Mouse (Mus musculus) heart, adult 18-20 months (tissue): ENCODE data around the gene Myocd. TPM values are rescaled to one million over a fixed set of nuclear protein-coding genes. Genes with fewer than 3 reads are reported as not detected.

Source experiments
- DNase-seq, 2 experiments: peaks; one replicate each; pipeline ENCODE4 v3.0.0; 2021 to 2022; ENCODE audit warnings: mixed read lengths in 1 of 2
- total RNA-seq, 2 experiments: library from RNA; stranded (reverse); gene quantifications; 2 replicates each; pipeline ENCODE4 v1.2.3; 2021

Gene Myocd
- total RNA-seq, 2 experiments from 2014 or later: 65.5 to 66.9 TPM

GRCm38 (mm10) chr11:65142838-65143417, 126.9 kb downstream of the Myocd start:
- DNase-seq: no peak

- no peak for DNase-seq
Measured at GRCm38 (mm10) chr11:65139030-65139429, 130.8 kb downstream of the Myocd start.

- no peak for DNase-seq
Measured at GRCm38 (mm10) chr11:65137145-65137652, 132.6 kb downstream of the Myocd start.

- DNase-seq: no peak
Measured at GRCm38 (mm10) chr11:65135251-65135739, 134.5 kb downstream of the Myocd start.

GRCm38 (mm10) chr11:65133661-65134060, 136.1 kb downstream of the Myocd start:
- DNase-seq: no peak

GRCm38 (mm10) chr11:65129110-65129509, 140.7 kb downstream of the Myocd start:
- no peak for DNase-seq

- DNase-seq: no peak
Measured at GRCm38 (mm10) chr11:65128666-65129065, 141.1 kb downstream of the Myocd start.

GRCm38 (mm10) chr11:65126566-65126965, 143.2 kb downstream of the Myocd start:
- DNase-seq: no peak

Other genes starting within 250 kb of the Myocd start
- not detected for gene 1700086D15Rik, start 110.1 kb downstream of the Myocd start, total RNA-seq
- gene Arhgap44, start 107.0 kb downstream of the Myocd start, total RNA-seq: 10 to 100 TPM; 21.5 to 23.3 TPM